Mouse (Mus musculus) stomach, postnatal 0 days (tissue): ENCODE results near the gene Zfp985. TPM values are rescaled to one million over a fixed set of nuclear protein-coding genes. Genes with fewer than 3 reads are reported as not detected.
"Not testable (repeated sequence)": the region's sequence is repeated elsewhere in the genome, so short reads cannot be mapped to it uniquely, and the experiment has no call there.

Experiments used
- ATAC-seq: fragments of 200-750 bp; cut with Nextera tagmentation; 2 replicates; pipeline ENCODE4 v1.8.0; 2017; ENCODE audit not compliant: low FRiP score, low TSS enrichment
- DNase-seq: peaks from one replicate; pipeline ENCODE4 v3.0.0-alpha.2; 2016; ENCODE audit warnings: low spot score
- H3K27ac ChIP-seq: fragments of 300-500 bp; sonication (generic); replicated peaks from 2 replicates; pipeline ENCODE4 v1.5.1; 2014; ENCODE audit warnings: mild to moderate bottlenecking, control low read depth
- H3K27me3 ChIP-seq: fragments of 300-500 bp; sonication (generic); 2 replicates; pipeline ENCODE4 v1.6.1; 2014; ENCODE audit warnings: low read length; ENCODE audit not compliant: control insufficient read depth, insufficient read depth
- H3K36me3 ChIP-seq: fragments of 300-500 bp; sonication (generic); 2 replicates; pipeline ENCODE4 v1.6.1; 2014; ENCODE audit warnings: low read length, mixed read lengths; ENCODE audit not compliant: control insufficient read depth, insufficient read depth
- H3K4me1 ChIP-seq: fragments of 300-500 bp; sonication (generic); replicated peaks from 2 replicates; pipeline ENCODE4 v1.6.1; 2014; ENCODE audit warnings: antibody characterized with exemption; ENCODE audit not compliant: control insufficient read depth, insufficient read depth
- H3K4me2 ChIP-seq: fragments of 300-500 bp; sonication (generic); replicated peaks from 2 replicates; pipeline ENCODE4 v1.6.1; 2014; ENCODE audit warnings: low read depth, mild to moderate bottlenecking, control low read depth, moderate library complexity
- H3K4me3 ChIP-seq: fragments of 300-500 bp; sonication (generic); 2 replicates; pipeline ENCODE4 v1.5.1; 2014; ENCODE audit warnings: low read depth, low read length, control low read depth
- H3K9ac ChIP-seq: fragments of 300-500 bp; sonication (generic); 2 replicates; pipeline ENCODE4 v1.6.1; 2014; ENCODE audit warnings: mild to moderate bottlenecking, low read length, control low read depth, mixed read lengths
- H3K9me3 ChIP-seq: fragments of 300-500 bp; sonication (generic); 2 replicates; pipeline ENCODE4 v1.6.1; 2016; ENCODE audit warnings: low read length; ENCODE audit not compliant: control insufficient read depth
- CTCF ChIP-seq: IDR thresholded peaks from 2 replicates; pipeline ENCODE4 v1.5.1; 2016; ENCODE audit warnings: antibody characterized with exemption, low read depth, mild to moderate bottlenecking, moderate library complexity
- EP300 ChIP-seq: optimal IDR thresholded peaks from 2 replicates; pipeline ENCODE3; 2016; ENCODE audit warnings: antibody characterized with exemption
- WGBS: fragments of 180-500 bp; shearing (Covaris S2); extraction: QIAGEN DNeasy Blood & Tissue Kit; methylation state at CpG from one replicate; pipeline ENCODE4 v1.1.7; 2014; 5-methylcytosine and 5-hydroxymethylcytosine counted together
- polyA plus RNA-seq: library from polyadenylated mRNA; unstranded; fragments of >200 nt; fragmentation: Nextera tagmentation; extraction: Ambion mirVana; gene quantifications from 2 replicates; pipeline ENCODE4 v1.2.1, GENCODE M21; 2015

The Zfp985 gene
- polyA plus RNA-seq, 1 experiment from 2014 or later = 0.06 TPM

GRCm38 (mm10) chr4:147565426-147566220 lies 12.5 kb downstream of the Zfp985 start:
- 68% methylated on average over 6 of the region's 6 CpGs for WGBS

GRCm38 (mm10) chr4:147571156-147571555 lies 18.1 kb downstream of the Zfp985 start:
- ATAC-seq, H3K27ac ChIP-seq, H3K27me3 ChIP-seq, H3K4me3 ChIP-seq, H3K36me3 ChIP-seq, H3K9me3 ChIP-seq, H3K4me2 ChIP-seq, DNase-seq, H3K4me1 ChIP-seq, H3K9ac ChIP-seq: not testable (repeated sequence)
- WGBS = 78% methylated on average over 8 of the region's 8 CpGs

More at GRCm38 (mm10) chr4:147565426-147566220, 12.5 kb downstream of the Zfp985 start:
- Histone ChIP-seq H3K27me3 (no peaks in the 10 kb centered on the region), H3K36me3 (no peaks in the 10 kb centered on the region), H3K9me3 (no peaks in the 10 kb centered on the region), H3K4me3 (no peak overlapping the region), H3K4me1 (no peaks in the 10 kb centered on the region), H3K27ac (no peak overlapping the region), H3K9ac (no peak overlapping the region), H3K4me2 (no peak overlapping the region)
- ATAC-seq (no peak), DNase-seq (no peak)
- TF ChIP-seq EP300 = no peak
- TF ChIP-seq CTCF = no peak

GRCm38 (mm10) chr4:147579371-147579770 lies 26.3 kb downstream of the Zfp985 start:
- ATAC-seq, H3K4me2 ChIP-seq, H3K27me3 ChIP-seq, H3K27ac ChIP-seq, DNase-seq, H3K4me3 ChIP-seq, H3K4me1 ChIP-seq, H3K36me3 ChIP-seq, H3K9ac ChIP-seq, H3K9me3 ChIP-seq: not testable (repeated sequence)
- 87% methylated on average over 4 of the region's 4 CpGs for WGBS

DNA sequence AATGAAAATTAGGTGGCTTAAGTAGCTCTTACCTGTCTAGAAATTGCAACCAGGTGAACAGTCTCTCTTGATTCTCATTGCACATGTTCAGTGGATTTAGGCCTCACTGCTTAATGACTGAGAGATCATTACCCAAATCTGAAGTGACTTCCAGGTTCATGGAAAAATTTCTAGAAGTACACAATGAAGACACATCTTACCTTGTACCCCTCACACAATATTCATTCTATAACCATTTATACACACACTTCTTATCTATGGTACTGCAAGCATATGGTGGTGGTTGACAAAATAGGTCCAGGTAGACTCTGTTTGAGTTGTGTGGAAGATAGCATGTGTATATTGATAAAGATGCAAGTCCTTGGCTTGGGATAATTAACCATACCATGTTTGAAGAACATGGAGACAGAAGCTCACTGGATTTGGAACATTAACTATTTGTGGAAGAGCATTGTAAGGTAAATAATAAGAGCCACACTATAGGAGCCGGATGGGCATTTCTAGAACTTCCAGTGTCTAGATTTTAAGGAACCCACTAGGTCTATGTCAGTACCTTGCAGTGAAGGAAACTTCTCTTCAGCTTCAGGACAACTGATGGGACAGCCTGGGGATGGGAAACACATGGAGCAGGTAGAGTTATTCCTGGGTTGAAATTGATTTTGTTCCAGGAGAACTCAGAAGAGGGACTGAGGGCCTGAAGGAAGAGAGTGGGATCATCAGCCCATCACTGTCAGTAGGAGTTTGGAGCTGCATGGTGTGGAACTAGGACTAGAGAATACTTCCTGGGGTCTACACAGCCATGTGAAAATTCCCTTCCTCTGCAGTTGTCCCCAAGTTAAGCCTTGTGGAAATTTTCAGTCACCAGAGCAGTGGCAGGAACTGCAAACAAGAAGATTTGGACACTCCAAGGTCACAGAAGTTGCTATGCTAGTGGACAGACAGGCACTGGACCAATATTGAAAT lies 33.7 kb downstream of the Zfp985 start:
- DNase-seq (no peak), ATAC-seq (0 out of 2 replicates have a peak, but pooled peaks have one; percentile 45)
- Histone ChIP-seq H3K36me3 (no peaks in the 10 kb centered on the region), H3K4me3 (no peak overlapping the region), H3K9ac (no peak overlapping the region), H3K27me3 (no peaks in the 10 kb centered on the region), H3K4me1 (no peaks in the 10 kb centered on the region), H3K9me3 (0 out of 2 replicates have a peak, but pooled peaks cover 5% of the 10 kb centered on the region), H3K27ac (no peak overlapping the region), H3K4me2 (no peak overlapping the region)
- no peak for TF ChIP-seq EP300
- no peak for TF ChIP-seq CTCF
- 59% methylated on average over 1 of the region's 1 CpGs for WGBS

- H3K4me2 ChIP-seq, H3K36me3 ChIP-seq, H3K27ac ChIP-seq, H3K9ac ChIP-seq, DNase-seq, H3K4me3 ChIP-seq, H3K9me3 ChIP-seq, ATAC-seq, H3K27me3 ChIP-seq, H3K4me1 ChIP-seq: not testable (repeated sequence)
- WGBS = 81% methylated on average over 3 of the region's 3 CpGs
Observed at GRCm38 (mm10) chr4:147594630-147595029, 41.6 kb downstream of the Zfp985 start.

DNA sequence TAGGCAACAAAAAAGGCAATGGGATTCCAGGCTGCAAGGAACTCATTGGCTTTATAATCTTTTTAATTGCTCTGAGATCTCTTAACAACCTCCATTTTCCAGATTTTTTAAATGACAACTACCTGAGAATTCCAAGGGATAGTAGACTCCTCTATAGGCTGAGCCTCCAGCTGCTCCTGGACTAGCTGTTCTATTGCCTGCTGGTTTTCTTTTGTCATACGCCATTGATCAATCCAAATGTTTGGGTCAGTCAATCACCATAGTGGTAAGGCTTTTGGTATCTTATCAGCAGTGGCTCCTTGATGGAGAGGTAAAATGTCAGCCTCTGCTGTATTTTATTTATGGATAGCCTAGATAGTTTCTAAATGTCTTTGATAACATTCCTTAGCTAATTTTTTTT lies 44.6 kb downstream of the Zfp985 start:
- WGBS = 46% methylated on average over 1 of the region's 1 CpGs
- DNase-seq (no peak), ATAC-seq (no peak)
- no peak overlapping the region for H3K27ac ChIP-seq
- TF ChIP-seq EP300 (no peak), CTCF (no peak)
- H3K4me3 ChIP-seq = no peak overlapping the region
- no peak overlapping the region for H3K4me2 ChIP-seq
- H3K4me1 ChIP-seq = no peaks in the 10 kb centered on the region
- no peaks in the 10 kb centered on the region for H3K27me3 ChIP-seq
- peaks cover 3% of the 10 kb centered on the region; the same call in 1 of the 2 replicates for H3K9me3 ChIP-seq
- H3K36me3 ChIP-seq = no peaks in the 10 kb centered on the region
- no peak overlapping the region for H3K9ac ChIP-seq
